Mouse (Mus musculus): ENCODE results near the gene Ccdc73. TPM values are rescaled to one million over a fixed set of nuclear protein-coding genes. Genes with fewer than 3 reads are reported as not detected.

Ccdc73 gene
- polyA plus RNA-seq, 1 experiment from 2014 or later: 12.6 TPM

GRCm38 (mm10) chr2:105062741-105063372 lies 195.3 kb downstream of the Ccdc73 start:
- H3K4me2 ChIP-seq (ENCODE audit: low read length): no peak overlapping the region
- H3K4me1 ChIP-seq (replicated peaks; ENCODE audit: insufficient read depth, low read length): 0 out of 2 replicates have a peak, but pooled peaks cover 2% of the 10 kb centered on the region
- no peaks in the 10 kb centered on the region for H3K9me3 ChIP-seq (replicated peaks; ENCODE audit: low read length)
- WGBS: 17% methylated on average over 7 of the region's 7 CpGs
- no peak for TF ChIP-seq CTCF (IDR thresholded peaks at IDR 0.05; ENCODE audit: low read depth)
- no peaks in the 10 kb centered on the region for H3K36me3 ChIP-seq (ENCODE audit: insufficient read depth, low read length)
- no peak overlapping the region for H3K9ac ChIP-seq (ENCODE audit: low read depth, low read length)
- no peak overlapping the region for H3K4me3 ChIP-seq (replicated peaks; ENCODE audit: low read depth, low read length)
- H3K27me3 ChIP-seq (ENCODE audit: insufficient read depth, low read length): no peaks in the 10 kb centered on the region
- ATAC-seq (replicated peaks; ENCODE audit: low FRiP score, low read depth) (peak; percentile 51; the same call in 1 of the 2 replicates), DNase-seq (ENCODE audit: low spot score) (peak; percentile 78)
- peak overlapping the region; percentile 39 for H3K27ac ChIP-seq

Other genes starting within 250 kb of the Ccdc73 start
- gene Tcp11l1, start 155.6 kb upstream of the Ccdc73 start, polyA plus RNA-seq (2015; fragmentation: Nextera tagmentation; extraction: Ambion mirVana): 35.3 and 37.8 TPM in 2 replicates
- not detected in 2 replicates for gene Pin1rt1, start 151.4 kb upstream of the Ccdc73 start, polyA plus RNA-seq (2015; fragmentation: Nextera tagmentation; extraction: Ambion mirVana)
- gene Depdc7, start 124.9 kb upstream of the Ccdc73 start, polyA plus RNA-seq (2015; fragmentation: Nextera tagmentation; extraction: Ambion mirVana): 27.5 and 27.6 TPM in 2 replicates
- 6.9 and 7.2 TPM in 2 replicates for gene Qser1, start 51.0 kb upstream of the Ccdc73 start, polyA plus RNA-seq (2015; fragmentation: Nextera tagmentation; extraction: Ambion mirVana)
- gene Prrg4, start 17.9 kb upstream of the Ccdc73 start, polyA plus RNA-seq (2015; fragmentation: Nextera tagmentation; extraction: Ambion mirVana): 1.5 and 1.7 TPM in 2 replicates
- gene Eif3m, start 149.3 kb downstream of the Ccdc73 start, polyA plus RNA-seq (2015; fragmentation: Nextera tagmentation; extraction: Ambion mirVana): 401 and 416 TPM in 2 replicates
- not detected in 2 replicates for gene Gm11060, start 224.2 kb downstream of the Ccdc73 start, polyA plus RNA-seq (2015; fragmentation: Nextera tagmentation; extraction: Ambion mirVana)